Mouse (Mus musculus): ENCODE data around the gene Gm10220.
"Not testable (repeated sequence)": the region's sequence is repeated elsewhere in the genome, so short reads cannot be mapped to it uniquely, and the experiment has no call there.

Gene Gm10220

DNA sequence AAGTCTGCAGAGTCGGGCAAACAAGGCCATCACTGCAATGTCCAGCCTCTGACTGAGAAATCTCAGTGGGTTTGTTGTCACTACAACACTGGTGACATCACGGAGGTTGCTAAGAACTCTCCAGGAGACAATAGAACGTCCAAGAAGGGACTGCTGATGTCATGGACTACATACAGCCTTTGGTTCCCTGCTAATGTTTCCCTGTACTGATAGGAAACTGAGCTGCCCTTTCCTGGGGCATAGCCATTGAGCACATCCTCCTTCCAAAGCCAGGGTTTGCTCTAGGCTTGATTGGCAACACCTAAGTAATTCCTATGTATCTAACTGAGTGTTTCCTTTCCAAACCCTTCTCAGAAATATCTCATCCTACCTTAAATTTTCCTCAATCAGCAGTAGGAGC lies at the start of gene Gm10220:
TSS of gene Gm10220 (minus strand) at position 101 of the 400 bp plus-strand sequence.
- not testable (repeated sequence) for DNase-seq

DNA sequence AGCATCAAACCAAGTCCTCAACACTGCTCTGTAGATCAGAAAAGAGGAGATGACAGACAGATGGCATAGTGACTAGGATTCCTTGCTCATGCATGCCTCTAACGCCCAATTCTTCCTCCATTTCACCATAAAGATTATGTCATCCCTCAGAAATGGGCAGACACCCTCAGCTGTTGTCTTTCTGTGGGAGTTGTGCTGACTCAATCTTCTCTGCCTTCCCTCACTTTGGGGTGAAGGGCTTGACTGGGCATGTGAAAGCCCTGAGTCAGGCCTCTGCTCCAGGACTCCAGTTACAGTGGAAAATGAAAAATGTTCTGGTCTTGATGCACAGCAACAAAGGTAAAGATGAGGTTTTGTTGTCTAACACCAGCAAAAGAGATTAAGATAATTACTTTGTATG lies 48.6 kb upstream of the Gm10220 start:
- no peak for DNase-seq

DNA sequence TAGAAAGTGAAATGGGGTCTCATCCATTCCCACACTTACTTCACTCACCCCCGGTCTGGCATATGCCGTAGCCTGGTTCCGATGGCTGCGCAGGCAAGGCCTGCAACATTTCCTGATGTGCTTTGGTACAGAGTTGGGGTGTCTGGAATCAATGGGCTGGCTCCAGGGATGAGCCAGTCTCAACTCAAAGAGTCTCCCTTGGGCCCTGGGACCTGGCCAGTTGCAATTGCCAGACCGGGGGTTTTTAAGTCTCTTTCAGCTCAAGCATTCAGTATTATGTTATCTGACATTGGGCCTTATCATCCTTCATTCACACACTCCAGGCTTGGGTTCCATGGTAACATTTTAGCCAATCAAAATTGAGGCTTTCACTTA lies 44.6 kb upstream of the Gm10220 start:
- DNase-seq: no peak

DNA sequence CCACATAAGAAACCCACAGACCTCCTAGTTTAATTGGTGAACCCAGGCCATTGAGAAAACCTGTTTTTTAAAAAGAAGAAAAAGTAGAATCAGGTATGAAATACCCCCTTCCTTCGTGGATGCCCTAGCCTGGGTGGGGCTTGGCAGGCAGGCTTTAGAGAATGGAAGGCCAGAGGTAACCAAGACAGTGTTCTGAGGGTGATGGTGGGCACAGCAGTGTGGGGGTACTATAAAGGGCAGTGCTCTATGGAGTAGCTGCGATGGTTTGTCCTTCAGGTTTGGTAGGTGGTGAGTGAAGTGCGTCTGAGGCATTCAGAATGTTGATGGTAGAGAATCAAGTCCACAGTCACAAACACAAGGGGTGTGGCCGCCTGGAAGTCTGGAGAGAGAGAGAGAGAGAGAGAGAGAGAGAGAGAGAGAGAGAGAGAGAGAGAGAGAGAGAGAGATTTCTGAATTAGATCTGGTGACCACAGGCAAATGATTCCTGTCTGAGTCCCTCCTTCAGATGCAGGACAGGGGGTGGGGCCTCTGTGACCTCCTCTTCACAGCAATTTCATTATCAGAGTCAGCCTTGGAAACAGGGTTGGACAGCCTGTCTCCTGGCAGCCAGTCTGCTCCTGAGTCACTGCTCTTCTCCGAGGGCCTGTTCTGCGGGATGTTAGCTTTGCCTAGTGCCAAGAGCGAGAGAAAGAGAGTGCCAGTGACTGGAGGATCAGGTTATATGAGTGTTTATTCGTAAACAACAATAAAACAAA lies 44.0 kb upstream of the Gm10220 start:
- DNase-seq: no peak

DNA sequence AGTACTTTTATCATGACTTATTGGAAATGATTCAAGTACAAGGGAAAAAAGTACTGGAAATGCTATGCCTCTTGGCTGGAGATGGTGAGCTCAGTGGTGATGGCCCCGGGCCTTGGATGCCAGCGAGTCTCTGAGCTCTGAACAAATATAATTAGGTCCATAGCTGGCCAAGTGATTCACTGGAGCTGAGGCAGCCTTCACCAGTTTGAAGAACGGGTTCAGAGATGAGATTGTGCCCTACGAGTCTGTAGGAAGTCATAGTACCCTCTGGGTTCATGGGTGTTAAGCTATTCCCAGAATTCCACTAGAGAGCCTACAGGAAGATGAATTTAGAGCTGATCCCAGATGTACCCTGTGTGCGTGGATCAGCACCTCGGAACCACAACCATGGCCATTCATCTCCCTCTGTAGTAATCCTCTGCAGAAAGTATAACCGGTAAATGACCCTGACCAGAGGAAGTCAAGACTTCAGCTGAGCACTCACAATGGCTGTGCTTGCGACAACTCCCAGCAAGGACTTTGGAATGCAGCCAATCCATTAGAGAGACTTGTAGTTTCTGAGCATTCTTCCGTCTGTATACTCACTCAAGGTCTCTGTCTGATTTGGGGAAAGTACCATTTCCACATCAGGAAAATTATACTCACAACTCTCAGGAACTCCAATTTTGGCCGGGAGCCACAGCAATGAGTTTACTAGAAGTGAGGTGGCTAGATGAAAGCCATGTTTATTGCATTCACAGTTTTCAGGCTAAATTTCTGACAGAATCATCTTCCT lies 36.4 kb upstream of the Gm10220 start:
- DNase-seq: no peak

DNA sequence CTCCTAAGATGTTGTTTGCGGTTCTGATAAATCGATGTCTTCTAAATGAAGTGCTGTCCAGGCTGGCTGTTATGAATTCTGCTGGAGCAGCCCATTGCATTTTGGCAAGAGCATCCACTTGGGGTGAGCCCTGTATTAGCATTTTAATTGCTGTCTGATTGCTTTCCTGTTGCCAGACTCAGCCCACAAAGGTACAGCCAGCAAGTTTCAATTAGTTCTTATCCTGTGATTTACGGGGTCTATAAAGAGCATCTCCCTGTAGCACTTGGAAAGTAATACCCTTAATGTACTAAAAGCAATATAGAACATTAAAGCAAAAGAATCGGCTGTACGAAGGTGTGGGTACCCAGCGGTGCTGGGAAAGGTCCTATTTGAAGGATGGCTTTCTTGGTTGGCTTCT lies 21.7 kb upstream of the Gm10220 start:
- DNase-seq: no peak

DNA sequence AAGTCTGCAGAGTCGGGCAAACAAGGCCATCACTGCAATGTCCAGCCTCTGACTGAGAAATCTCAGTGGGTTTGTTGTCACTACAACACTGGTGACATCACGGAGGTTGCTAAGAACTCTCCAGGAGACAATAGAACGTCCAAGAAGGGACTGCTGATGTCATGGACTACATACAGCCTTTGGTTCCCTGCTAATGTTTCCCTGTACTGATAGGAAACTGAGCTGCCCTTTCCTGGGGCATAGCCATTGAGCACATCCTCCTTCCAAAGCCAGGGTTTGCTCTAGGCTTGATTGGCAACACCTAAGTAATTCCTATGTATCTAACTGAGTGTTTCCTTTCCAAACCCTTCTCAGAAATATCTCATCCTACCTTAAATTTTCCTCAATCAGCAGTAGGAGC lies 16.0 kb downstream of the Gm10220 start, which contains the start of gene 5031410I06Rik:
TSS of gene 5031410I06Rik (minus strand) at position 101 of the 400 bp plus-strand sequence.
- not testable (repeated sequence) for DNase-seq

DNA sequence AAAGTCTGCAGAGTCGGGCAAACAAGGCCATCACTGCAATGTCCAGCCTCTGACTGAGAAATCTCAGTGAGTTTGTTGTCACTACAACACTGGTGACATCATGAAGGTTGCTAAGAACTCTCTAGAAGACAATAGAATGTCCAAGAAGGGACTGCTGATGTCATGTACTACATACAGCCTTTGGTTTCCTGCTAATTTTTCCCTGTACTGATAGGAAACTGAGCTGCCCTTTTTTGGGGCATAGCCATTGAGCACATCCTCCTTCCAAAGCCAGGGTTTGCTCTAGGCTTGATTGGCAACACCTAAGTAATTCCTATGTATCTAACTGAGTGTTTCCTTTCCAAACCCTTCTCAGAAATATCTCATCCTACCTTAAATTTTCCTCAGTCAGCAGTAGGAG lies 32.0 kb downstream of the Gm10220 start, which contains the start of gene Gm10471:
TSS of gene Gm10471 (minus strand) at position 101 of the 400 bp plus-strand sequence.
- DNase-seq: not testable (repeated sequence)

DNA sequence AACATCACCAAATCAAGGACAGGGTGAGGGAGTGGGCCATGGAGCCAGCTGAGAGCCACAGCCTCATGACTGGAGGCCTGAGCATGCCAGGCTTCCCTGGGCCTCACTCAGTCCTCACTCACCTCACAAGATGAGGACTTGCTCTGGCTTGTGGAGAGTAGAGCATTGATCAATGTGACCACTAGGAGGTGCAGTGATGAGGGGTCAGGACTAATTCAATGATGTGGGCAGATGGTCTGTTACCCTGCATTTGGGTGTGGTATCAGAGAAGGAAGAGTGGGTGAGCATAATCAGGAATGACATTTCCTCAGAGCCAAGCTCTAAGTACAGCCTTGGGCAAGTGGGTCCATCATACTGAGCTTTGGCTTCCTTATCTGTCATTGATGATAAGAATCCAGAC lies 42.2 kb downstream of the Gm10220 start:
- not testable (repeated sequence) for DNase-seq

DNA sequence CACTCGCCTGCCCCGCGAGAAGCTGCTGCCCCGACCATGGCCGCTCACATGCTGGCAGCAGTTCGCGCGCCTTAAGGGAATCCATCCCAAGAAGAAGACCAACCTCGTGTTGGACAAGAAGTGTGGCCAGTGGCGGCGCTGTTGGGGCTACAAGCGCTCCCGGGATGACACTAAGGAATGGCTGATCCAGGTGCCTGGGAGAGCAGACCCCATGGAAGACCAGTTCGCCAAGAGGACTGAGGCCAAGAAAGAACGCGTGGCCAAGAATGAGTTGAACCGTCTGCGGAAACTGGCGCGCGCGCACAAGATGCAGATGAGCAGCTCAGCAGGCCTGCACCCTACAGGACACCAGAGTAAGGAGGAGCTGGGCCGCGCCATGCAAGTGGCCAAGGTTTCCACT lies 50.5 kb downstream of the Gm10220 start:
- no peak for DNase-seq

Measured in thymus, postnatal 25 days (tissue).